Mouse (Mus musculus) frontal cortex, postnatal 36 days (tissue): ENCODE measurements around the gene Rfx4.

ENCODE experiments used
- DNase-seq, 2 experiments: peaks; one replicate each; pipeline ENCODE4 v3.0.0; 2022; ENCODE audit warnings: low spot score in 2 of 2

Rfx4 gene

DNA sequence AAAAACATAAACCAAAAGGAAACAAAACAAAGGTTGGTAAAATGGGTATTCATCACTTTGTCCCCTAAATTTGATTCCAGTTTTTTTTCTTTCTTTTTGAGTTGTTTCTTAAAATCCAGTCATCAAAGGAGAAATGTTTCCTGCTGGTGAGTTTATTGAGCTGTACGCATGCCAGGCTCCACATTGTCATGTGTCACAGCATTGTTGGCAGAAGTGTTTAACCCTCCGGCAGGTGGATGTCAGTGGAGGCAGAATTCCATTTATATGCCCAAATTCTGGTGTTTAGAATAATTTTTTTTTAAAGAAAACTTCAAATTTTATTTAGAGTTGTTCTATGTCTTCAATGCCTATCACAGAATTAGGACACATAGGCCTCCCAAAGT is 56.0 kb downstream of the Rfx4 start:
- no peak for DNase-seq

- DNase-seq: no peak
Observed at GRCm38 (mm10) chr10:84815676-84816436, 60.0 kb downstream of the Rfx4 start.

GRCm38 (mm10) chr10:84817086-84817869 is 61.4 kb downstream of the Rfx4 start:
- DNase-seq: no peak

DNA sequence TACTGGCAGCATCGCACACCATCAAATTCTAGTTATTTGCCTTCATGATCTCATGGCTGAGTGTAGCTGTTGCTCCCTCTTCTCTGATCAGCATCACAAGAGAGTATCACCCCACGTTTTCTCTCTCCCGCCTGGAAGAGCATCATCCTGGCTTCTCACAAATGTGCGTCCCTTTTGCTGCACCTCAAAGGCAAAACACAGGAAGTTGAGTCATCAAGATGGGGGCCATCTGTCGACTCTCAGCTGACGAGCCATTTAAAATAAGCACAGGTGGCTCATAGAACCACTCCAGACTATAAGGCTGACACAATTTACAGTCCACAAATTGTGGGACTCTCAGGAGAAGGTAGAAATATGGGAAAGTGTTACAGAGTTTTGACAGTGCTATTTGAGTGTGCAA is 63.8 kb downstream of the Rfx4 start:
- peak; percentile 40 to 43 for DNase-seq

DNA sequence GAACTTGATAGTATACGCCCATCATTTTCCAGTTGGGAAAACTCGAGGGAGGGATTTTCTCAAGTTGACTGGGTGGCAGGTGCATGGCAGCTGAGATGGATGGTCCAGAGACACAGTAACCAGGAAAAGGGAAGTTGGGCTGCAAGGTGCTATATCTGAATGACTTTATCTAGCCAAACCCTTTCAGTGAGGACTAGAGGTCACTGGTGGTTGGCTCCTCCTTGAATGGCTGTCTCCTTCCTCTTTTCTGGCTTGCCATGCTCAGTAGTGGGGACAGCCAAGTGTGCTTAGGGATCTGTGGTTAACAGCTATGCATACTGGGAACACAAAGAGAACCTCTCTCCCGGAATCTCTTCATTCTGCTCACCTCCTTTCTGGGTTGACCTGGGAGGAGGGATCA is 64.4 kb downstream of the Rfx4 start:
- no peak for DNase-seq

GRCm38 (mm10) chr10:84822741-84823151 is 66.9 kb downstream of the Rfx4 start:
- no peak for DNase-seq

DNA sequence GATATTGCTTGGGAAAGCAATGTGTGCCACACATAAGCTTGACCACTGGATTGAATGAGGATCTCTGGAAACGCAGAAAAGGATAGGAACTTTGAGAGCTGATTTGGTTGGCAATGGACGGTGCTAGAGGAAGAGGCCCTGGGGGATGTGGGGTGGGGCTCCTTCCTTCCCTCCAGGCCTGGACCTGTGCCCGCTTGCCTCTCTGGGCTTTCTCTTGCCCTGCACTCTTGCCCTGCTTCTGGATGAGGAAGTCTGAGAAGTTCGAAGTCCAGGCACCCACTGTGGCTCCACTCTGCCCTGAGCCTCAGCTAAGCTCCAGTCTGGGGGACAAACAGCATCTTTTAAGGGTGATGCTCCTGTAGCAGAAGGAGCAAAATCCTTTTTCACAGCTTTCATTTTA is 67.8 kb downstream of the Rfx4 start:
- DNase-seq: no peak

GRCm38 (mm10) chr10:84829009-84829408 is 73.1 kb downstream of the Rfx4 start:
- no peak for DNase-seq

GRCm38 (mm10) chr10:84835596-84835995 is 79.7 kb downstream of the Rfx4 start:
- DNase-seq: no peak

DNA sequence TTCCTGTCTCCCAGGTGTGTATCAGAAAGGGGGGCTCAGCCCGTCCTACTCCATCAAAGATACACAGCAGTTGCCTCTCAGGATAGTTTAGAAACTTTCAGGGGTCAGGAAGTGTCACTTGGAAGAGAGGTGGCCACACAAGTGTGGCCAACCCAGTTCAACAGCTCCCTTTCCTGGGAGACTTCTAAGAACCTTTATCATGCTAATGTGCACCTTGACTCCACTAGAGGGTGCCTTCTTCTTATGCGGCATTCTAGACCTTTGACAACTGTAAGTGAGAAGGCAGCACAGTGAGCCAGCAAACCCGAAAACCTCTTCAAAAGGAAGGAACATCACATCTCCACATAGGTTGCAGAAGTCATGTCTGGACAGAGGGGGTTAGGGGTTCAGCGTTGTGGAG is 80.2 kb downstream of the Rfx4 start:
- peak in 1 of 2 experiments; percentile 38 for DNase-seq

DNA sequence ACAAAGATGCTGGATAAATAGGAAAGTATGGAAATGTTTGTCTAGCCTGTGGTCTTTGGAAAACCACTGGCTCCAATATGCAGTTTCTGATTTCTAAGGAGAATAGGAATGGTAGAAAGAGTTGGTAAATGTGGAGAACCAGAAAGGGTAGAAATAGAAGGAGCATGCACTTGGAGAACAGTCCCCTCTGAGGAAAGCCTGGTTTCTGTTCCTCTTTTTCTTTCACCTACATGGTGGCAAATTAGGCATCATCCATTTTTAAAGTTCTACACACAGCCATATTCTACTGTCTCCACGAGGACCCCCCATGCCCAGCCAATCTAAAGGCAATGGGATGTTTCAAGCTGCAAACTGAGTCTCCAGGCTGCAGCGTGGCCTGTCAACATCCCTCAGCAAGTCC is 81.5 kb downstream of the Rfx4 start:
- no peak for DNase-seq

DNA sequence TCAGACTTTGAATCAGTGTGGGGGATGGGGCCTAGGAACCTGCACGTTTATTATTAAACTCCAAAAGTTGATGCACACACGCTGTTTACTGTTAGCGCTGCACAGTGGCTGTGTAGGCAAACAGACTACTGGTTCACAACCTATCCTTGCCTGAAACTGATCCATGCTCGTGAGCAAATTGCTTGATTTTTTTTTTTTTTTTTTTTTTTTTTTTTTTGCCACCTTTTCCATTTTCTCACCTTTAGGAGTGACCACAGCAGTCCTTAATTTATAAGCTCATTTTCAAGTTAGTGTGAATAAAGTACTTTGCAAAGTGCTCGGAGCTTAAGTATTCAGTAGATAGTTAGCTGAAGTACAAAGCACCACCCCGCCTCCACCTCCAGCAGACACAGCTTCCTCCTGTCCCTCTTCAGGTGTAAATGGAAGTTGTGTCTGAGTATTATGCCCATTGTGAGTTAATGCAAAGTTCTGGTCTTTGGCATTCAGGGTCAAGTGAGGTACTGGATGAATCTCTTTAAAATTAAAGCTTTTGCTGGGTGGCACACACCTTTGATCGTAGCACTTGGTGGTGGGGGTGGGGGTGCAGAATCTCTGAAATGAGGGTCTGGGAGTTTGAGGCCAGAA is 83.1 kb downstream of the Rfx4 start:
- DNase-seq: no peak

DNA sequence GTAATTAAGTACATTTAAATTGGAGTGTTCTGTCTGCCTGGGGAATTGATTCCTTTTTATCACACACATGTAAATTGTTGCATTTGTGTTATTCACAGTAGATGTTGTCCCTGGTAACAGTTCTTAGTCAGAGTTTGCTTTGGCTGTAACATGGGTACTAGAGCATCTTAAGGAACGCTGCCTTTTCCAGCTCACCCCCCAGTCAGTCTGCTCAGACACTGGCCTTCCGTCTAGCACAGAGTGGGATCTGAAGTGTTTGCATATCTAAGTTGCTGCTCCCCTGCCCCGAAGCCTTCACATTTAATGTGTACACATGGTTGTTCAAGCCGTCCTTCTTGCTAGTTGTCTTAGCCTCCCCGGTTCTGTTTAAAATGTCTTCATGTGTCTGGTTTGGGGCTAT is 90.8 kb downstream of the Rfx4 start:
- DNase-seq: no peak

- DNase-seq: peak; percentile 69 to 82
Observed at GRCm38 (mm10) chr10:84851981-84852979, 96.4 kb downstream of the Rfx4 start.

DNA sequence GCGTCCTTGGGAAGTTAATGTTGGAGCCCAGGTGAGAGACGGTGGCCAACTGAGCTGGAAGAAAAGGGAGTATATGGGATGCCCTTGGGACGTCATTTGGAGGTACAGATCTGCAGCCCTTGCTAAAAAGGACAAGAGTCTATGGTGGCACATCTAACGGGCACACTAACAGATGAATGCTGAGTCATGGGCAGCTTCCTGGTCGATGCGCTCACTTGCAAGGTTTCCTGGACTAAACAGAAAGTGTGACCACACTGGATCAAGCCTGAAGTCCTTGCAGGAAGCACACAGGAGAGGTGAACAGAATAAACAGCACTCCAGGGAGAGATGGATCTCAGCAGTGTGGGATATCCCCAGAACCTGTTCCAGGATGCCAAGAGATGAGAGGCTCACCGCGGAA is 98.2 kb downstream of the Rfx4 start:
- DNase-seq: no peak

DNA sequence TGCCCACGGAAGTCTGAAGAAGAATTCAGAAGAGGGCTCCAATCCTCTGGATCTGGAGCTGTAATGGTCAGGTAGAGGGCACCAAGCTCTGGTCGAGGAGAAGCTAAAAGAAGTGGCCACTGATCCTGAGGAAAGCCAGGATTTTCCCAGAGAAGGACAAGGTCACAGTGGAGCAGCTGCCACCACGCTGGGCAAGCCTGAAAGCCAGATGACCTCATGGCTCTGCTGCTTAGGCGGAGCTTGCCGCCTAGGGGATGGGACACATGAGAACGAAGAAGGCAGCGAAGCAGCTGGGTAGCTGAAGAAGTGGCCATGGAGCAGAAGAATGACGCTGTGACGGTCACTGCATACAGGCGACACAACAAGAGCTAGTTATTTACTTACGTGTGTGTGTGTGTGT is 99.6 kb downstream of the Rfx4 start:
- no peak for DNase-seq

GRCm38 (mm10) chr10:84858371-84858770 is 102.5 kb downstream of the Rfx4 start:
- no peak for DNase-seq

GRCm38 (mm10) chr10:84858806-84859496 is 103.1 kb downstream of the Rfx4 start:
- no peak for DNase-seq

- DNase-seq: no peak
Observed at GRCm38 (mm10) chr10:84859556-84860380, 103.9 kb downstream of the Rfx4 start.

- DNase-seq: no peak
Observed at GRCm38 (mm10) chr10:84863488-84863887, 107.6 kb downstream of the Rfx4 start.
